Mouse (Mus musculus) small intestine, adult 2 months (tissue): ENCODE data around the gene Hmgb4. TPM values are rescaled to one million over a fixed set of nuclear protein-coding genes. Genes with fewer than 3 reads are reported as not detected.

ENCODE experiments used
- H3K27ac ChIP-seq: fragments of 200-500 bp; 2 replicates; pipeline ENCODE4 v1.5.1; 2012; ENCODE audit warnings: low read depth, low read length, control low read depth, inconsistent platforms; ENCODE audit not compliant: insufficient read depth
- H3K27me3 ChIP-seq: fragments of 200-500 bp; 2 replicates; pipeline ENCODE4 v1.6.1; 2012; ENCODE audit warnings: mild to moderate bottlenecking, moderate library complexity, low read length, inconsistent platforms; ENCODE audit not compliant: control insufficient read depth, insufficient read depth
- H3K36me3 ChIP-seq: fragments of 200-500 bp; 2 replicates; pipeline ENCODE4 v1.6.1; 2012; ENCODE audit warnings: mild to moderate bottlenecking, low read length, control low read depth, inconsistent platforms; ENCODE audit not compliant: control insufficient read depth, insufficient read depth
- H3K4me1 ChIP-seq: fragments of 200-500 bp; 2 replicates; pipeline ENCODE4 v1.6.1; 2012; ENCODE audit warnings: low read length, inconsistent platforms, mixed read lengths; ENCODE audit not compliant: control insufficient read depth, insufficient read depth, insufficient read length
- H3K4me3 ChIP-seq: fragments of 200-500 bp; 2 replicates; pipeline ENCODE4 v1.5.1; 2012; ENCODE audit warnings: low read depth, mild to moderate bottlenecking, control low read depth, inconsistent platforms, low read length, moderate library complexity
- CTCF ChIP-seq: fragments of 200-500 bp; IDR thresholded peaks from 2 replicates; pipeline ENCODE4 v1.5.1; 2012; ENCODE audit warnings: low read depth, mild to moderate bottlenecking, control low read depth, inconsistent platforms, low read length, moderate library complexity, mixed read lengths; ENCODE audit not compliant: insufficient replicate concordance, insufficient read length; ENCODE audit errors: extremely low read depth
- POLR2A ChIP-seq: fragments of 200-500 bp; IDR thresholded peaks from 2 replicates; pipeline ENCODE4 v1.6.1; 2012; ENCODE audit warnings: low read depth, mild to moderate bottlenecking, control low read depth, inconsistent platforms, low read length, moderate library complexity
- WGBS: fragments of 180-500 bp; shearing (Covaris S2); methylation state at CpG from one replicate; pipeline ENCODE4 v1.1.7; 2018; 5-methylcytosine and 5-hydroxymethylcytosine counted together
- polyA plus RNA-seq: library from polyadenylated mRNA; depleted of rRNA; stranded (reverse); fragments of >200 nt; gene quantifications from 2 replicates; pipeline ENCODE4 v1.2.3, GENCODE M21; 2012; rRNA removed

Hmgb4 gene
- not detected in 2 replicates for polyA plus RNA-seq

DNA sequence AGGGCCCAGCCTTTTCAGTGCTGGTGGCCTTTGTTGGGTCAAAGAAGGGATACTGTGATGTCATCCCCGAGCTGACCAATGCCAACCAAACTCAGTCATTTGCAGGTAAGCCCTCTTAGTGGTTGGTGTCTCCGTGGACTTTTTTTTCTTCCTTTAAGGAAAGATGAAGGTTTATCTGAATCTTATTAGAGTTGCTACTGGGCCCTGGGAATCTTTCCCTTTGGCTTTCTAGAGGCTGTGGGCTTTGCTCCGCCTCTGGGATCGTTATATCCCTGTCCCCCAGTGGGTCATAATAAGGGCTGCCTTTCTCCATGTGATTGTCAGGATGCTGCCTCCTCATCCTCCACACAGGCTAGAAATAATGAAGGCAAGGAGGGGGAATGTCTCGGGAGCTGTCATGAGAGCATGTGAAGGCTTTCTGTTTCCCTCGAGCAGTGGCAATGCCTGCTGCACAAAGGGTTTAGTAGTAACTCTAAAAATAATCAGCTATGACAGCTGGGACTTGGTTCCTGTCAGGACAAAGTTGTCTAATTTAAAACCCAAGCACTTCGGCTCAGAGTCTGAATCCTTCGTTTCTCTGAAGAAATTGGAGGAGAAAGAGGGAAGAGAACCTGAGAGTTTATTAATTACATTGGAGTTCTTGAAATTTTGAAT is at the start of gene Hmgb4:
Hmgb4 (minus strand) TSS at position 51 of the 654 bp plus-strand sequence.
- H3K27me3 ChIP-seq, result no peaks in the 10 kb centered on the region
- TF ChIP-seq CTCF, result no peak
- no peak for TF ChIP-seq POLR2A
- H3K27ac ChIP-seq, result no peak within 1 kb of the TSS
- no peaks in the 10 kb centered on the region for H3K36me3 ChIP-seq
- 76% methylated on average over 8 of the region's 8 CpGs for WGBS
- no peaks in the 10 kb centered on the region for H3K4me1 ChIP-seq
- no peak within 1 kb of the TSS for H3K4me3 ChIP-seq

DNA sequence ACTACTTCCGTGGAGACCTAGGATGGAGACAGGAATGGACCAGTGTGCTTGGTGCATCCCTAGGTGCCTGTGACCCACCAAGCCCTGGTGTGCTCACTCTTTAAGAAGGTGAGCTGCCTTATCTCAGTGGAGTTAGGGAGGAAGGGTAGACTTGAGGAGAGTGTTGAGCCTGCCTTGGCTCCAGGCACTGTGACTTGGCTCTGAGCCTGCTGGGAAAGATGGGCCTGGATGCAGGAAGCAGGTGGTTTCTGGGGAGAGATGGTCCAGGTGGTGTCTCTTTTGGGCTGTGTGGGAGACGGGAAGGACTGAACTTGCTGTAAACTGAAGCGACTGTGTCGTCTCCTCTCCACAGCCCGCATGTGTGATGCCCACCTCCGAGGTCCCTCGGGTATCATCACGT is 45.3 kb upstream of the Hmgb4 start:
- no peak for TF ChIP-seq POLR2A
- TF ChIP-seq CTCF, result no peak
- Histone ChIP-seq H3K4me3 (no peak overlapping the region), H3K4me1 (no peaks in the 10 kb centered on the region), H3K27ac (no peak overlapping the region), H3K36me3 (no peaks in the 10 kb centered on the region), H3K27me3 (no peaks in the 10 kb centered on the region)
- 89% methylated on average over 8 of the region's 8 CpGs for WGBS

- WGBS, result 67% methylated on average over 8 of the region's 8 CpGs
- Histone ChIP-seq H3K27me3 (no peaks in the 10 kb centered on the region), H3K4me1 (no peaks in the 10 kb centered on the region), H3K36me3 (no peaks in the 10 kb centered on the region), H3K27ac (no peak overlapping the region), H3K4me3 (no peak overlapping the region)
- TF ChIP-seq CTCF, result no peak
- no peak for TF ChIP-seq POLR2A
These were observed 43.3 kb upstream of the Hmgb4 start for GRCm38 (mm10) chr4:128304049-128304448.

- WGBS, result 78% methylated on average over 7 of the region's 7 CpGs
- TF ChIP-seq POLR2A (no peak), CTCF (no peak)
These were observed 27.3 kb upstream of the Hmgb4 start for GRCm38 (mm10) chr4:128288095-128288494.

GRCm38 (mm10) chr4:128285009-128285408 is 24.3 kb upstream of the Hmgb4 start:
- 45% methylated on average over 1 of the region's 1 CpGs for WGBS

More at GRCm38 (mm10) chr4:128288095-128288494, 27.3 kb upstream of the Hmgb4 start:
- no peak overlapping the region for H3K4me3 ChIP-seq
- H3K4me1 ChIP-seq, result no peaks in the 10 kb centered on the region
- no peaks in the 10 kb centered on the region for H3K27me3 ChIP-seq
- no peaks in the 10 kb centered on the region for H3K36me3 ChIP-seq
- H3K27ac ChIP-seq, result no peak overlapping the region

GRCm38 (mm10) chr4:128275586-128275985 is 14.8 kb upstream of the Hmgb4 start:
- 67% methylated on average over 6 of the region's 6 CpGs for WGBS
- no peaks in the 10 kb centered on the region for H3K27me3 ChIP-seq
- no peaks in the 10 kb centered on the region for H3K4me1 ChIP-seq
- TF ChIP-seq POLR2A (no peak), CTCF (no peak)
- no peak overlapping the region for H3K4me3 ChIP-seq
- no peak overlapping the region for H3K27ac ChIP-seq
- H3K36me3 ChIP-seq, result no peaks in the 10 kb centered on the region

More at GRCm38 (mm10) chr4:128285009-128285408, 24.3 kb upstream of the Hmgb4 start:
- no peak overlapping the region for H3K4me3 ChIP-seq
- H3K36me3 ChIP-seq, result no peaks in the 10 kb centered on the region
- no peak for TF ChIP-seq POLR2A
- TF ChIP-seq CTCF, result no peak
- H3K4me1 ChIP-seq, result no peaks in the 10 kb centered on the region
- no peak overlapping the region for H3K27ac ChIP-seq
- no peaks in the 10 kb centered on the region for H3K27me3 ChIP-seq

GRCm38 (mm10) chr4:128275116-128275515 is 14.4 kb upstream of the Hmgb4 start:
- no peaks in the 10 kb centered on the region for H3K36me3 ChIP-seq
- H3K27me3 ChIP-seq, result no peaks in the 10 kb centered on the region
- H3K4me3 ChIP-seq, result no peak overlapping the region
- TF ChIP-seq CTCF, result no peak
- TF ChIP-seq POLR2A, result no peak
- H3K4me1 ChIP-seq, result no peaks in the 10 kb centered on the region
- H3K27ac ChIP-seq, result no peak overlapping the region
- 80% methylated on average over 5 of the region's 5 CpGs for WGBS
